Mouse (Mus musculus): ENCODE results near the gene Fbln5. TPM values are rescaled to one million over a fixed set of nuclear protein-coding genes. Genes with fewer than 3 reads are reported as not detected.

Gene Fbln5
- polyA plus RNA-seq, 1 experiment from 2014 or later, result 143 TPM

GRCm38 (mm10) chr12:101767306-101768053 is 51.4 kb downstream of the Fbln5 start:
- Histone ChIP-seq H3K4me1 (ENCODE audit: insufficient read depth, low read length) (no peaks in the 10 kb centered on the region; the same call in 1 of the 2 replicates), H3K27ac (ENCODE audit: low read length) (no peak overlapping the region; the same call in 1 of the 2 replicates), H3K36me3 (ENCODE audit: insufficient read depth, low read length) (no peaks in the 10 kb centered on the region), H3K27me3 (ENCODE audit: insufficient read depth, low read length) (no peaks in the 10 kb centered on the region), H3K9me3 (ENCODE audit: low read length) (no peaks in the 10 kb centered on the region), H3K9ac (replicated peaks; ENCODE audit: low read length) (no peak overlapping the region), H3K4me3 (ENCODE audit: low read length) (no peak overlapping the region), H3K4me2 (replicated peaks; ENCODE audit: low read depth, low read length) (no peak overlapping the region)
- ATAC-seq (ENCODE audit: low FRiP score, low TSS enrichment), result 0 out of 2 replicates have a peak, but pooled peaks have one; percentile 26
- 46% methylated on average over 9 of the region's 9 CpGs for WGBS

- ATAC-seq (ENCODE audit: low FRiP score, low TSS enrichment), result 0 out of 2 replicates have a peak, but pooled peaks have one; percentile 17
- Histone ChIP-seq H3K4me2 (replicated peaks; ENCODE audit: low read depth, low read length) (no peak overlapping the region), H3K9me3 (ENCODE audit: low read length) (no peaks in the 10 kb centered on the region), H3K27me3 (ENCODE audit: insufficient read depth, low read length) (no peaks in the 10 kb centered on the region), H3K9ac (replicated peaks; ENCODE audit: low read length) (no peak overlapping the region), H3K4me1 (ENCODE audit: insufficient read depth, low read length) (no peaks in the 10 kb centered on the region; the same call in 1 of the 2 replicates), H3K36me3 (ENCODE audit: insufficient read depth, low read length) (no peaks in the 10 kb centered on the region), H3K27ac (ENCODE audit: low read length) (no peak overlapping the region), H3K4me3 (ENCODE audit: low read length) (no peak overlapping the region)
- WGBS, result 85% methylated on average over 3 of the region's 3 CpGs
Measured at GRCm38 (mm10) chr12:101766228-101766852, 52.5 kb downstream of the Fbln5 start.

- H3K9ac ChIP-seq (replicated peaks; ENCODE audit: low read length), result no peak overlapping the region
- no peaks in the 10 kb centered on the region for H3K9me3 ChIP-seq (ENCODE audit: low read length)
- no peak overlapping the region for H3K4me2 ChIP-seq (replicated peaks; ENCODE audit: low read depth, low read length)
- H3K4me3 ChIP-seq (ENCODE audit: low read length), result no peak overlapping the region
- H3K27me3 ChIP-seq (ENCODE audit: insufficient read depth, low read length), result no peaks in the 10 kb centered on the region
- WGBS, result 73% methylated on average over 5 of the region's 5 CpGs
- H3K27ac ChIP-seq (ENCODE audit: low read length), result no peak overlapping the region
- no peaks in the 10 kb centered on the region; the same call in 1 of the 2 replicates for H3K4me1 ChIP-seq (ENCODE audit: insufficient read depth, low read length)
- no peak for ATAC-seq (ENCODE audit: low FRiP score, low TSS enrichment)
- H3K36me3 ChIP-seq (ENCODE audit: insufficient read depth, low read length), result no peaks in the 10 kb centered on the region
Measured at GRCm38 (mm10) chr12:101764870-101765269, 54.0 kb downstream of the Fbln5 start.

GRCm38 (mm10) chr12:101763065-101763464 is 55.8 kb downstream of the Fbln5 start:
- H3K9me3 ChIP-seq (ENCODE audit: low read length), result no peaks in the 10 kb centered on the region
- ATAC-seq (ENCODE audit: low FRiP score, low TSS enrichment), result no peak

GRCm38 (mm10) chr12:101762054-101762453 is 56.8 kb downstream of the Fbln5 start:
- no peak for ATAC-seq (ENCODE audit: low FRiP score, low TSS enrichment)
- no peak overlapping the region for H3K4me2 ChIP-seq (replicated peaks; ENCODE audit: low read depth, low read length)
- H3K4me1 ChIP-seq (ENCODE audit: insufficient read depth, low read length), result peaks cover 5% of the 10 kb centered on the region; the same call in 1 of the 2 replicates
- 84% methylated on average over 5 of the region's 5 CpGs for WGBS
- no peak overlapping the region for H3K9ac ChIP-seq (replicated peaks; ENCODE audit: low read length)
- H3K27me3 ChIP-seq (ENCODE audit: insufficient read depth, low read length), result no peaks in the 10 kb centered on the region
- H3K4me3 ChIP-seq (ENCODE audit: low read length), result no peak overlapping the region
- H3K27ac ChIP-seq (ENCODE audit: low read length), result no peak overlapping the region
- no peaks in the 10 kb centered on the region for H3K9me3 ChIP-seq (ENCODE audit: low read length)
- no peaks in the 10 kb centered on the region for H3K36me3 ChIP-seq (ENCODE audit: insufficient read depth, low read length)

More at GRCm38 (mm10) chr12:101763065-101763464, 55.8 kb downstream of the Fbln5 start:
- Histone ChIP-seq H3K36me3 (ENCODE audit: insufficient read depth, low read length) (no peaks in the 10 kb centered on the region), H3K9ac (replicated peaks; ENCODE audit: low read length) (no peak overlapping the region), H3K4me3 (ENCODE audit: low read length) (no peak overlapping the region), H3K4me1 (ENCODE audit: insufficient read depth, low read length) (peaks cover 5% of the 10 kb centered on the region; the same call in 1 of the 2 replicates), H3K27ac (ENCODE audit: low read length) (no peak overlapping the region), H3K27me3 (ENCODE audit: insufficient read depth, low read length) (no peaks in the 10 kb centered on the region), H3K4me2 (replicated peaks; ENCODE audit: low read depth, low read length) (no peak overlapping the region)
- WGBS, result 45% methylated on average over 3 of the region's 3 CpGs

GRCm38 (mm10) chr12:101759440-101760045 is 59.3 kb downstream of the Fbln5 start:
- ATAC-seq (ENCODE audit: low FRiP score, low TSS enrichment), result no peak
- no peaks in the 10 kb centered on the region for H3K36me3 ChIP-seq (ENCODE audit: insufficient read depth, low read length)

GRCm38 (mm10) chr12:101758698-101759097 is 60.2 kb downstream of the Fbln5 start:
- Histone ChIP-seq H3K4me2 (replicated peaks; ENCODE audit: low read depth, low read length) (no peak overlapping the region), H3K27ac (ENCODE audit: low read length) (no peak overlapping the region; the same call in 1 of the 2 replicates), H3K9ac (replicated peaks; ENCODE audit: low read length) (no peak overlapping the region), H3K9me3 (ENCODE audit: low read length) (no peaks in the 10 kb centered on the region), H3K4me1 (ENCODE audit: insufficient read depth, low read length) (peaks cover 5% of the 10 kb centered on the region; the same call in 1 of the 2 replicates), H3K27me3 (ENCODE audit: insufficient read depth, low read length) (no peaks in the 10 kb centered on the region), H3K36me3 (ENCODE audit: insufficient read depth, low read length) (no peaks in the 10 kb centered on the region), H3K4me3 (ENCODE audit: low read length) (no peak overlapping the region)
- ATAC-seq (ENCODE audit: low FRiP score, low TSS enrichment), result no peak

More at GRCm38 (mm10) chr12:101759440-101760045, 59.3 kb downstream of the Fbln5 start:
- Histone ChIP-seq H3K4me1 (ENCODE audit: insufficient read depth, low read length) (peaks cover 5% of the 10 kb centered on the region; the same call in 1 of the 2 replicates), H3K4me2 (replicated peaks; ENCODE audit: low read depth, low read length) (no peak overlapping the region), H3K27me3 (ENCODE audit: insufficient read depth, low read length) (no peaks in the 10 kb centered on the region), H3K4me3 (ENCODE audit: low read length) (no peak overlapping the region), H3K9ac (replicated peaks; ENCODE audit: low read length) (no peak overlapping the region), H3K9me3 (ENCODE audit: low read length) (no peaks in the 10 kb centered on the region), H3K27ac (ENCODE audit: low read length) (peak overlapping the region; percentile 35; the same call in 1 of the 2 replicates)
- WGBS, result 48% methylated on average over 6 of the region's 6 CpGs

GRCm38 (mm10) chr12:101742375-101742774 is 76.5 kb downstream of the Fbln5 start:
- H3K36me3 ChIP-seq (ENCODE audit: insufficient read depth, low read length), result no peaks in the 10 kb centered on the region
- H3K27ac ChIP-seq (ENCODE audit: low read length), result no peak overlapping the region
- H3K27me3 ChIP-seq (ENCODE audit: insufficient read depth, low read length), result no peaks in the 10 kb centered on the region
- no peaks in the 10 kb centered on the region for H3K9me3 ChIP-seq (ENCODE audit: low read length)
- no peak for ATAC-seq (ENCODE audit: low FRiP score, low TSS enrichment)
- peaks cover 7% of the 10 kb centered on the region; the same call in 1 of the 2 replicates for H3K4me1 ChIP-seq (ENCODE audit: insufficient read depth, low read length)
- 62% methylated on average over 2 of the region's 2 CpGs for WGBS
- H3K4me2 ChIP-seq (replicated peaks; ENCODE audit: low read depth, low read length), result no peak overlapping the region
- no peak overlapping the region for H3K9ac ChIP-seq (replicated peaks; ENCODE audit: low read length)
- no peak overlapping the region for H3K4me3 ChIP-seq (ENCODE audit: low read length)

GRCm38 (mm10) chr12:101740486-101740885 is 78.4 kb downstream of the Fbln5 start:
- Histone ChIP-seq H3K9me3 (ENCODE audit: low read length) (no peaks in the 10 kb centered on the region), H3K4me3 (ENCODE audit: low read length) (no peak overlapping the region), H3K27me3 (ENCODE audit: insufficient read depth, low read length) (no peaks in the 10 kb centered on the region), H3K4me1 (ENCODE audit: insufficient read depth, low read length) (peaks cover 7% of the 10 kb centered on the region; the same call in 1 of the 2 replicates), H3K27ac (ENCODE audit: low read length) (peak overlapping the region; percentile 52; the same call in 1 of the 2 replicates), H3K9ac (replicated peaks; ENCODE audit: low read length) (no peak overlapping the region), H3K36me3 (ENCODE audit: insufficient read depth, low read length) (no peaks in the 10 kb centered on the region), H3K4me2 (replicated peaks; ENCODE audit: low read depth, low read length) (no peak overlapping the region)
- WGBS, result 33% methylated on average over 2 of the region's 2 CpGs
- no peak for ATAC-seq (ENCODE audit: low FRiP score, low TSS enrichment)

Measured in kidney, embryonic 16.5 days (tissue).